Mouse (Mus musculus): ENCODE results near the gene Adamts12.
A peak's percentile ranks its signal among the peaks of the same experiment; 100 is the strongest.

The Adamts12 gene

GRCm38 (mm10) chr15:11064558-11065411, at the start of gene Adamts12:
TSS of gene Adamts12 (plus strand) at chr15:11064790.
- peak; percentile 83 for DNase-seq (ENCODE audit: low read depth, low spot score)

GRCm38 (mm10) chr15:11014931-11015330, 49.7 kb upstream of the Adamts12 start:
- DNase-seq (ENCODE audit: low read depth, low spot score), result no peak

DNA sequence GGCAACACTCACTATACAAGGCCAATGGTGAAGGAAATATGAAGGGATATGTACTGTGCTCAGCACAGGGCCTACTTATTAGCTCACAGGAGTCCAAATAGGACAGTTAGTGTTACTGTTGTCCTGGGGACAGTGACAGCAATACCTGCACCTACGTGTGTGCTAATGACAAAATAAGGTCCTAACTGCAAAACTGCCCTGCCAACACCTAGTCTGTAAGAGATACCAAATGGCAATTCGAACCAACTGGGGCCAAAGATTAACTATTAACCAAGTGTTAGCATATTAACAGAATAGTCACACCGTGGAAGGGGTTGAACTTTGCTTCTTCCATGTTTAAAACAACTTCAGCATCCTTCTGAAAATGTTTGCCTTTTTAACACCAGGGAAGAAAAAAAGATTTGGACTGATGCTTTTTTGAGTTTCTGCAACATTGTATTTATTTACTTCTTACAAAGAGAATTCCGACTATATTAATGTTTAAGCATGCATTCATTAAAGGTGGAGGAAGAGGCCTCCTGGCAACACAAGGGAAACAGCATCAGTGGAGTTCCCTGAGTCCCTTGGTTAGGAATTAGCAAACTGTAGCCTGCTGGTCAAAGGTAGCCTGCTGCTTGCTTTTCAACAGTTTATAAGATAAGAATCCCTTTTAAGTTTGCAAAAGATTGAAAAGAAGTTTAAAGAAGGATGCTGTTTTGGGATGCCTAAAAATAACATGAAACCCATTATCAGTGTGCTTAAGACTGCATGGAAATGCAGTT, 37.6 kb upstream of the Adamts12 start:
- DNase-seq (ENCODE audit: low read depth, low spot score), result no peak

DNA sequence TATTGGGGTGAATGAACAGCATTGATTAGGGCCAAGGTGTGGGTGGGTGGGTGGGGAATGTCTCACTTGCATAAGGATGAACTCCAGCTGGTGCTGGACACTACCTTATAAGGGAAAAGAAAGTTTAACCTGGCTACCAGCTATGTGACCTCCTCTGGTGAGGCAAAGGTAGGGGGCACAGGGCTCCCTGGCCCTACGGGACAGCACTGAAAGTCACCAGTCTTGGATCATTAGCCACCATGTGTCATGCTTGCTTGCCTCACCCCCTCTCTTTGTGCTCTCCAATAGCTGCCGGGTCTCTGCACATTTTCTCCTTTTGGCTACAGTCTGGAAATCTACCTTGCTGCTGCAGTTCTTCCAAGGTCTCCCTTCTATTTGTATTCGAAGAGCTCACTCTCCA, 34.4 kb upstream of the Adamts12 start:
- no peak for DNase-seq (ENCODE audit: low read depth, low spot score)

DNA sequence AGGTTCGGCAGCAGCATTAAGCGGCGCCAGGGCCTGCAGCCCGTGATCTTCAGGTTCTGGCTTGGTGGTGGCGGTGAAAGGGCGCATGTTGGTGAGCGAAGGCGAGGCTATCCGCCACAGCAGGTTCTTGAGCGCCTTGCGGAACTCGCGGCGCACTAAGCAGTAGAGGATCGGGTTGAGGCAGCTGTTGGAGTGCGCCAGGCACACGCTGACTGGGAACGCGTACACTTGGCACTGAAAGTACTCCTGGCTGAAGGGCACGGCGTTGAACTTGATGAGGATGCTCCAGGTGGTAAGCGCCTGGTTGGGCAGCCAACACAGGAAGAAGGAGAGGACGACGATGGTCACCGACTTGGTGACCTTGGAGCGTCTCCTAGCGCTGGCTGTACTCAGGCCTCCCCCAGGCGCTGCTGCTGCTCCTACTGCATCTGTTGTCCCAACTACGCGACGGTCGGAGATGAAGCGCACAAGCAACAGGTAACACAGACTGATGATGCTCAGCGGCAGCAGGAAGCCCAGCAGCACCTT, 28.6 kb upstream of the Adamts12 start:
- no peak for DNase-seq (ENCODE audit: low read depth, low spot score)

DNA sequence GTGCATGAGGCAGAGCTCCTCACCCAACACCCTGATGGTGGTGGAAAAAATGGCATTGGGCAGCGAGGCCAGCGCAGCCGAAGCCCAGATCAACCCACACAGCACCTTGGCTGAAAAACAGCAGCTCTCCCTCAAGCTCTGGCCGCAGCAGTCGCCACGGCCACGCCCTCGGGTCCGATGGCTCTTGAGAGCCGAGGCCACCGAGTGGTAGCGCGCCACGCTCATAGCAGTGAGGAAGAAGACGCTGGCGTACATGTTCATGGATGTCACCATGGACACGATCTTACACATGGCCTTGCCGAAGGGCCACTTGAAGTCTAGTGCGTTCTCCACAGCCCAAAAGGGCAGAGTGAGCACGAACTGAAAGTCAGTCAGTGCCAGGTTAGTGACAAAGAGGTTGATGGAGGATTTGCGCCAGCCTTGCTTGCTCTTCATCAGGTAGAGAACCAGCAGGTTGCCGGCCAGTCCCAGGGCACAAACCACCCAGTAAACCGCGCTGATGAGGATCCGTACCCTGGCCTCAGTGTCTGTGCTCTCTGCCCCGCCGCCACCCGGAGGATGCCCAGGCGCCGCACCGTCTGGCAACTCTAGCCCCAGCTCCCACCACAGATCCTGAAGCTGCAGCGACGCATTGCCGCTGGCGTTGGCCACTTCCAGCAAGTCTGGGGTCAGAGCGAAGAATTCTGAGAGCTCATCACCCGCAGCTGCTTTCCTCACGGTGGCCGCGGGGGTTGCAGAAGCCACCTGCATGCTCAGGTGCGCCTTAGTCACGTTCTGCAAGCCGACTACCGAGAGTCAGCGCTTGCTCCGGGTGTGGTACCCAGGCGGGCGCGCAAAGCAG, 27.8 kb upstream of the Adamts12 start:
- DNase-seq (ENCODE audit: low read depth, low spot score), result no peak

- no peak for DNase-seq (ENCODE audit: low read depth, low spot score)
Observed at GRCm38 (mm10) chr15:11037376-11037695, 27.3 kb upstream of the Adamts12 start.

DNA sequence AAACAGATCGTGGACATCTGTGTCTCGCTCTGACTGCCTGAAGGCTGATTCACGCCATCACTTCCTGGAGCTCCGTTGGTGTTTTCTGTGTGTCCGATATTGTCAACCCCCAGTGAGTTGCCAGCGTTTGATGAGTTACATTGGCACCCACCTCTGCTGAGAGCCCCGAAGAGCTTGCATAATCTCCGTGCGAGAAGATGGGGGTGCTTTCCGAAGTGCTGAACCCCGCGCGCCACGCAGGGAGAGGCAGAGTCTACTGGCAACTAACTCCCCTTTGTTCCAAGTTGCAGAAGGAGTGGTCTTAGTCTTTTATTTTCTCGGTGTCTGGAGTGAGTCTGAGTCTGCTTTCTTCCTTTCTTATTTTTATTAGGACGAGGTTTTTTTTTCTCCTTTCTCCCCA, 26.9 kb upstream of the Adamts12 start, which contains the start of gene Rxfp3:
Rxfp3 (minus strand) TSS at position 281 of the 400 bp plus-strand sequence.
- DNase-seq (ENCODE audit: low read depth, low spot score), result no peak

- peak; percentile 40 for DNase-seq (ENCODE audit: low read depth, low spot score)
Observed at GRCm38 (mm10) chr15:11038476-11038875, 26.1 kb upstream of the Adamts12 start.

DNA sequence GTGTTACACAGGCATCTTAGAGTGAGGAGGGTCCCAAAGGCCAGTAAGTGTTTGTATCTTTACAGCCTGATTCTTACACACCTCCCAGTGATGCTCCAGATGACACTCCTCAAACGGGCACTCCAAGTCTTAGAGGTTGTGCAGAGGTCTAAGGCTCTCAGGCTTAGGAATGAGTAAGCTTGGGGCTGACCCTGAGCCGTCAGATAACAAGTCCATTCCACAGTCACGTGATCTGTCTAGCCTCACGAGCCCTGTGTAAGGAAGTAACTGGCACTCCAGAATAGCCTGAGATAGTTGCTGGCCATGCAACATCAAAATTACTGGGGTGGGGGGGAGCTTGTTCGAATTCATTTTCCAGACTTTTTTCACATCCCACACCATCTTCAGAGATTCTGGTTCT, 24.5 kb upstream of the Adamts12 start:
- DNase-seq (ENCODE audit: low read depth, low spot score), result no peak

- DNase-seq (ENCODE audit: low read depth, low spot score), result no peak
Observed at GRCm38 (mm10) chr15:11041229-11041628, 23.4 kb upstream of the Adamts12 start.

DNA sequence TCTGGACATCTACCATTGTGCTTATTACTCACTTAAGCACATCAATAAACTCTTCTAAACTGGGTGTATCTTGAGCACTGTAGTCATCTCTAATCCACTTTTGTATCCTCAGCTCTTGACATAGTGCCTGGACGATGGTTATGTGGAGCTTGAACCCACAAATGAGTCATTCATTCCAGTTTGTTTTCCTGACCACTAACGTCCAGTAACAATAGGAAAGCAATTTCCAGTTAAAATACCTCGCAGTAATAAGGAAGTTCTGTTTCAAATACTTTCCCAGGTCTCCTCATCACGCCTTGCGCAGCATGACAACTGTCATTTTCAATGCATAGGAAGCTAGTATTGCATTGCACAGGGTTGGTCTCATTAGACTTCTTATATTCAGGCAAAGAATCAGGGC, 21.8 kb upstream of the Adamts12 start:
- no peak for DNase-seq (ENCODE audit: low read depth, low spot score)

- DNase-seq (ENCODE audit: low read depth, low spot score), result no peak
Observed at GRCm38 (mm10) chr15:11053678-11054439, 10.7 kb upstream of the Adamts12 start.

DNA sequence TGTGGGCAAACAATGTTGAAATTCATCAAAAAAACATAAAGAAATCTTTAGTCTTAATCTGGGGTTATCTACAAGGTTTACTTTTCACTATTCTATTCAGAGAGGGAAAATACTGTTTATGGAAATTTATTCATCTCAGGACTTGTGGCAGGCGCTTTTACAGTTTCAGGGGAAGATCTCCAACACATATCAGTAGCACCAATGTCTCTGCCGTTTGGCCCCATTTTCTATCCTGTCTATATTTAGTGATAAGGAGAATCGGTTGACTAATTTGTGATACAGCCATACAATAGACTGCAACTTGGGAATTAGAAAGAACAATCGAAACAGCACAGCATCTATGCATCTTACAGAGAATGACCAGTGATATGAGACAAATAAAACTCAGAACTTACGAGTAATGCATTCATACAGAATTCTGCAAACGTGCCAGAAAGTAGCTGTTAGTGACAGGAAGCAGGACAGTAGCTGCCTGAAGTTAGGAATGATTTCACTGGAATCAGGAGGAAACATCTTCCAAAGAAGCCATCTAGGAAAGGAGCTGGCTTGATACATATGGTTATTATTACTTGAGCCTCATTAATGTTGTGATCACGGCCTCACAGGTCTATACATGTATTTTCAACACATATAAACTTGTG, 10.0 kb upstream of the Adamts12 start:
- no peak for DNase-seq (ENCODE audit: low read depth, low spot score)

DNA sequence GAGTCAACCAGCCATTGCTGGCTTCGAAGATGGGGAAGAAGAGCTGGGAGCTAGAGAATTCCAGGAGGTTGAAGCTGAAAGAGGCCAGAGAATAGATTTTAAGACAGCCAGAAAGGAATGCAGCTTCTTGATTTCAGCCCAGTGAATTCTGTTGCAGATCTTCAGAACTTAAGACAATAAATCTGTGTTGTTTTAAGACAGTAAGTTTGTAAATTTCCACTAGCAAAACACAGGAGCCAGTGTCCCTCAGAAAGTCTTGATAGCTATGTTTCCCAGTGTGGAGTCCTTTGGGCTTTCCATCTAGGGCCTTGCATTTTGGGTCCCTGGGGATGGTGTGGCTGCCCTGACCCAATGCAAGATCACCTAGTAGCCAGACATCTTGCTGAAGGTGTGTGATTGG, 1.7 kb upstream of the Adamts12 start:
- DNase-seq (ENCODE audit: low read depth, low spot score), result no peak

DNA sequence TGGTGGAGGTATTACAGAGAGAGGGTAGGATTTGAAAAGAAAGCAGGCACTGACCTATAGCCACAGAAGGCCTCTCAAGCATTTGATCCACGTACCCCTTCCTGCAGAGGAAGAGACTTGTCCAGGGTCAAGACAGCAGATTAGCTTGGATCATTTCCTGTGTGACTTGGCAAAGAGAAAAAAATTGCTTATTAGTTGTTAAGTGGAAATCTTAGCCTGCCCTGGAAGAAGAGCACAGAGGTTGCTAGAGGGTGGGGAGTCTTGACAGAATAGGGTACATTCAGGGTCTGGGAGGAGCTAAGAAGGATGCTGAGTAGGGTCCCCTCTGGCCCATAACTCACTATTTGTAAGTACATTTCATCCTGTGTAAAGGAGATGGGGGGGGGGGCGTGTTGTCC, 431 bp upstream of the Adamts12 start:
- peak; percentile 63 for DNase-seq (ENCODE audit: low read depth, low spot score)

DNA sequence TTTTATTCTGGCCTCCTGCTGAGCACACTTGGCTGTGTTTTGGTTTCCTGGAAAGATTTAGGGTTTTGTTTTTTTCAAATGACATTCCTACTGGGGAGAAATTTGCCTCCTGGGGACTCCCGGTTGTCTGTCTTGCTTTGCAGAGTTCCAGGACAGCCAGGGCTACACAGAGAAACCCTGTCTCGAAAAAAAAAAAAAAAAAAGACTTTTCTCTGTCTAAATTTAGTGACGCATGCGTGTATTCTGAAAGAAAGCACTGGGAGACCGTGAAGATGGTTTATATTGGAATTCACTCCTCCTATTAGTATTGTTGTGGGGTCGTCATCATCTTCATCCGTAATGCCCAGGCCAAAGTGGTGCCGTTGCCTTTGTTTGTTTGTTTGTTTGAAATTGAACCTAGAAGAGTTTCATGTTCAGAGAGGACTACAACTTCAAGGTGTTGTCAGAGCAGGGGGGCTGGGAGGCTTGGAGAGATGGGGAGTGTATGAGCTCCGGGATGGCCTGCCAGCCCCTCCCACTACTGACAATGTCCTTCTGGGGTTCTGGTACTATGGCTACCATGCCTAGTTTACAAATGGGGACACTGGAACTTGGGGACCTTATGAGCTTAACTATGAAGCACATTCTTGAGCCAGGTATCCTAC, 1.1 kb downstream of the Adamts12 start:
- no peak for DNase-seq (ENCODE audit: low read depth, low spot score)

DNA sequence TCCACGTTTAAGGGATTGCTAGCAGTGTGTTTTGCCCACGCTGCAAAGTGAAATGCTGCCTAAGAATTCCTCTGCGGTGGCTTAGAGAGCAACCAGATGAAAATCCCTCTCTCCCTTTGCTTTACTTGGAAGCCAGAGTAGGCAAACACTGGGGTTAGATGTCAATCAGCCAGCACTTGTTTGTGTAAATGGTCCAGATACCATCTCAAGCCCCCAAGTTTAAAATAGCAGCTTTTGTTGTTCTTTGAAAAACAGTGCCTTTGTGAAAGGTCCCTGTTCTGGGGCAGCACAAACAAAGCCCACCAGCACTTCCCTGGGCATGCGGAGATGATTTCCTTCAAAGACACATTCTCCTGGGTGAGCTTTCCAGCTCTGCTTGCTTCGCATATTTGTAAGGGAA, 1.7 kb downstream of the Adamts12 start:
- no peak for DNase-seq (ENCODE audit: low read depth, low spot score)

DNA sequence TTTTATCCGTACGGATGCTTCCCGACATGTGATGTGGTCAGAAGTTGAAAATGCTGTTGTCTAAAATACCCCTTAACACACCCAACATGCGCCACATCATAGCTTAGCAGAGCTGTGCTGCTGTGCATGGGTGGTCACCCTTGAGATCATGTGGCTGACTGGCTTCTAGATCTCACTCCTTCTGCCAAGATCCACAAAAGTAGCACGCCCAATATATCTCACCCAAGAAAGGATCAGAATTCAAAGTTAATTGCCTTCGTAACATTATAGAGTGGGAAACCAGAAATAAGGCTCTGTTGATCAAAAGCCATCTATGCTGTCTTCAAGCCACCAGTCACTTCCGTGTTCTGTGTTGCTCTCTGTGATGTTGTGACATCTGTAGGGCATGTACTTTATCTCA, 3.3 kb downstream of the Adamts12 start:
- no peak for DNase-seq (ENCODE audit: low read depth, low spot score)

GRCm38 (mm10) chr15:11075726-11076361, 11.3 kb downstream of the Adamts12 start:
- DNase-seq (ENCODE audit: low read depth, low spot score), result no peak
